Mouse (Mus musculus): ENCODE results near the gene Gm8279. TPM values are rescaled to one million over a fixed set of nuclear protein-coding genes. Genes with fewer than 3 reads are reported as not detected.
"Not testable (repeated sequence)": the region's sequence is repeated elsewhere in the genome, so short reads cannot be mapped to it uniquely, and the experiment has no call there.

Gene Gm8279
- polyA plus RNA-seq (2014; fragmentation: Nextera tagmentation; extraction: Ambion mirVana) = not detected in 2 replicates

DNA sequence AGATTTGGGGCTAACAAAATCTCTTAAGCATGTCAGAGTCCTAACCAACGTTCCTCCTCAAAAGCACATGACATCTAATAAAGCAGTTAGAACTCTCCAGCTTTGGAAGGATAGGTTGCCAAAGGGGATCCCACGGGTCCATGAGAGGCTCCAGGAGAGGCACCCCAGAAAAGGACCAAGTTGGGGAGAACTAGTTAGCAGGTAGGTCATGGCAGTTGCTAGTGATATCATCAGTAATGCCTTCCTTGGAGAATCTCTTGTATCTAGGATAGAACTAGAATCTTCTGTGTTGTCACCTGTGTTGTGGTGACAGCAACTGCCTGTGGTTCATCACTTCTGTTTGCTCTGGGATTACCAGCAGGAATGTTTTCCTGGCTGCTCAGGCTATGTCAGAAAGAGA, at the start of gene Gm8279:
Gm8279 (plus strand) TSS at position 301 of the 400 bp plus-strand sequence.
- DNase-seq (ENCODE audit: low spot score); H3K4me2 ChIP-seq (replicated peaks); H3K9ac ChIP-seq; H3K36me3 ChIP-seq (replicated peaks; ENCODE audit: control insufficient read depth, insufficient read depth); H3K27ac ChIP-seq; H3K4me1 ChIP-seq (replicated peaks; ENCODE audit: control insufficient read depth, insufficient read depth, low read length); H3K4me3 ChIP-seq (replicated peaks; ENCODE audit: low read length); H3K27me3 ChIP-seq (ENCODE audit: control insufficient read depth, insufficient read depth, low read length); ATAC-seq (ENCODE audit: low FRiP score); H3K9me3 ChIP-seq (ENCODE audit: control insufficient read depth, low read length): not testable (repeated sequence)
- 83% methylated on average over 1 of the region's 2 CpGs for WGBS

DNA sequence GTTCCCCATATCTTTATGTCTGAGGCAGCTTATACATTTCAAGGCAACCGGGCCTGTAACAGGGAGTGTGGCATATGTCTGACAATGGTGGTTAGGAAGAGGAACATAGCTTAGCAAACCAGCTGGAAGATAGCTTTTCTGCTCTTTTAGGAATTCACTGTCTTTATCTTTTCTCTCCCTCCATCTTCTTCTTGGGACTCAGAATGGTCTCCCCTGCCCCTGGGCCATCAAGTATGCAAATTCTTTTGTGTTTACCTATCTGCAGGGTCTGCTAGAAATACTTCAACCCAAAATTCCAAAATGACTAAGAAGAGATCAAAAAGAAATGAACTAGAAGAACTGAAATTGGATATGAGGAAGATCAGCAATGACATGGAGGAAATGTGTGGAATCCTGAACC, 32.9 kb downstream of the Gm8279 start, which contains the start of gene Gm3317:
Gm3317 (plus strand) TSS at position 301 of the 400 bp plus-strand sequence.
- H3K4me2 ChIP-seq (replicated peaks); H3K27ac ChIP-seq; H3K4me3 ChIP-seq (replicated peaks; ENCODE audit: low read length); DNase-seq (ENCODE audit: low spot score); H3K4me1 ChIP-seq (replicated peaks; ENCODE audit: control insufficient read depth, insufficient read depth, low read length); H3K9ac ChIP-seq; H3K27me3 ChIP-seq (ENCODE audit: control insufficient read depth, insufficient read depth, low read length); H3K9me3 ChIP-seq (ENCODE audit: control insufficient read depth, low read length); H3K36me3 ChIP-seq (replicated peaks; ENCODE audit: control insufficient read depth, insufficient read depth); ATAC-seq (ENCODE audit: low FRiP score): not testable (repeated sequence)
- WGBS = no CpG with 5 or more reads among the region's 1 CpGs

DNA sequence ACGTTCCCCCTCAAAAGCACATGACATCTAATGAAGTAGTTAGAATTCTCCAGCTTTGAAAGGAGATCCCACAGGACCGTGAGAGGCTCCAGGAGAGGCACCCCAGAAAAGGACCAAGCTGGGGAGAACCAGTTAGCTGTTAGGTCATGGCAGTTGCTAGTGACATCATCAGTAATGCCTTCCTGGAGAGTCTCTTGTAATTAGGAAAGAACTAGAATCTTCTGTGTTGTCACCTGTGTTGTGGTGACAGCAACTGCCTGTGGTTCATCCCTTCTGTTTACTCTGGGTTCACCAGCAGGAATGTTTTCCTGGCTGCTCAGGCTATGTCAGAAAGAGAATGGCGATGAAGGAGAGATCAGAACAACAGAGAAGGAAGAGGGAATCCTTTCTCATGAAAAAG, 54.2 kb downstream of the Gm8279 start, which contains the start of gene Gm8271:
Gm8271 (plus strand) TSS at position 301 of the 400 bp plus-strand sequence.
- DNase-seq (ENCODE audit: low spot score); H3K9me3 ChIP-seq (ENCODE audit: control insufficient read depth, low read length); H3K4me3 ChIP-seq (replicated peaks; ENCODE audit: low read length); ATAC-seq (ENCODE audit: low FRiP score); H3K27ac ChIP-seq; H3K9ac ChIP-seq; H3K4me1 ChIP-seq (replicated peaks; ENCODE audit: control insufficient read depth, insufficient read depth, low read length); H3K36me3 ChIP-seq (replicated peaks; ENCODE audit: control insufficient read depth, insufficient read depth); H3K27me3 ChIP-seq (ENCODE audit: control insufficient read depth, insufficient read depth, low read length); H3K4me2 ChIP-seq (replicated peaks): not testable (repeated sequence)
- WGBS = no CpG with 5 or more reads among the region's 3 CpGs

Other genes starting within 250 kb of the Gm8279 start
- gene Gm3278, start 239.1 kb upstream of the Gm8279 start, polyA plus RNA-seq (2014; fragmentation: Nextera tagmentation; extraction: Ambion mirVana) = not detected in 2 replicates
- not detected in 2 replicates for gene Gm8297, start 147.6 kb upstream of the Gm8279 start, polyA plus RNA-seq (2014; fragmentation: Nextera tagmentation; extraction: Ambion mirVana)
- gene Gm3298, start 115.6 kb upstream of the Gm8279 start, polyA plus RNA-seq (2014; fragmentation: Nextera tagmentation; extraction: Ambion mirVana) = not detected in 2 replicates
- not detected in 2 replicates for gene 4930555G01Rik, start 80.9 kb upstream of the Gm8279 start, polyA plus RNA-seq (2014; fragmentation: Nextera tagmentation; extraction: Ambion mirVana)
- gene Gm8281, start 60.5 kb upstream of the Gm8279 start, polyA plus RNA-seq (2014; fragmentation: Nextera tagmentation; extraction: Ambion mirVana) = 13.2 and 16.1 TPM in 2 replicates
- not detected in 2 replicates for gene Gm3317, start 33.0 kb downstream of the Gm8279 start, polyA plus RNA-seq (2014; fragmentation: Nextera tagmentation; extraction: Ambion mirVana)
- gene Gm8271, start 54.3 kb downstream of the Gm8279 start, polyA plus RNA-seq (2014; fragmentation: Nextera tagmentation; extraction: Ambion mirVana) = not detected in 2 replicates
- gene Gm3526, start 129.1 kb downstream of the Gm8279 start, polyA plus RNA-seq (2014; fragmentation: Nextera tagmentation; extraction: Ambion mirVana) = not detected in 2 replicates
- not detected in 2 replicates for gene Gm3542, start 203.4 kb downstream of the Gm8279 start, polyA plus RNA-seq (2014; fragmentation: Nextera tagmentation; extraction: Ambion mirVana)